Mouse (Mus musculus) stomach, postnatal 0 days (tissue): ENCODE measurements around the gene Micu2.

Experiments
- CTCF ChIP-seq: IDR thresholded peaks from 2 replicates; pipeline ENCODE4 v1.5.1; 2016; ENCODE audit warnings: antibody characterized with exemption, low read depth, mild to moderate bottlenecking, moderate library complexity
- EP300 ChIP-seq: optimal IDR thresholded peaks from 2 replicates; pipeline ENCODE3; 2016; ENCODE audit warnings: antibody characterized with exemption

DNA sequence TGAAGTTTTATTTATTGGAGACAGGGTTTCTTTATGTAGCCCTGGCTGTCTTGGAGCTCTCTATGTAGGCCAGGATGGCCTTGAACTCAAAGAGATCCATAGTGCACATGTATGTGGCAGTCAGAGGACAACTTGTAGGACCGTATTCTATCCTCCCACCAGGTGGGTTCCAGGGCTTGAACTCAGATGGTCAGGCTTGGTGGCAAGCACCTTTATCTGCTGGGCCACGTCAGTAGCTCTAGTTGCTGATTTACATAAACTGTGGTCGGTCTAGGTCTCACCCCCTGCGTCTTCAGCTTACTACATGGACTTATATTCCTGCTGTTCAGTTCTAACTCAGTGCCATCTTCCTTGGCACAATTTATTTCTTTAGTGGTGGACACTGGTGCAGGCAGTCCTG lies 87.7 kb downstream of the Micu2 start:
- TF ChIP-seq EP300 (no peak), CTCF (no peak)
